Mouse (Mus musculus): ENCODE data around the gene Aqp5. TPM values are rescaled to one million over a fixed set of nuclear protein-coding genes. Genes with fewer than 3 reads are reported as not detected.
A peak's percentile ranks its signal among the peaks of the same experiment; 100 is the strongest.

The Aqp5 gene
- 0.14 TPM in 1 of 2 replicates, not detected in the other for polyA plus RNA-seq (2015; fragmentation: Nextera tagmentation; extraction: Ambion mirVana)

DNA sequence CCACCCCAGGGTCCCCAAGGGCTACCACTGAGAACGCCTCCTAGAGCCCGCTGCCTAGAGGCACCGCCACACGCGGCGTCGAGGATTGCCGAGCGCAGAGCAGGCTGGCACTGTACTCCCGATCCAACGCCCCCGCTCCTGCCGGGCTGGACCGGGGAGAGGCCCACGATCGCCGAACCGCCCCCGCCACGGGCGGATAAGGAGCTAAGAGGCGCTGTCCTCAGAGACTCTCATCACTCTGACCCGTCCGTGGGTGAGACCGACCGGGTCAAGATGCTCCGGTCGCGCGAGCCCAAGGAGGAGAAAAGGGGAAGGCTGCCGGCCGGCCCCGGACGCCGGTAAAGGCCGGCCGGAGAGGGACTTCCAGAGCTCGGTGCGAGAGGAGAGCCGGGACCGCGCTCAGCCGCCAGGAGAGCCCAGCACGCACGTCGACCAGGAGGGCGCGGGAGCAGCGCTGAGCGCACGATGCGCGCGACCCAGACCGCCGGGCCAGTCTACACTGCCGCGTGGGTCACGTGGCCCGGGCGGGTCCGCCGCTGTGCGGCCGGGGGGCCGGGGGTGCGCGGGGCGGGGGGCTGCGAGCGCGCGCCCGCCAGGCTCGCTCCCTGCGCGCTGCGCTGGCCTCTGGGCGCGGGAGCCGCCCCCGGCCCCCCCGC, at the start of gene Aqp5:
TSS of gene Aqp5 (plus strand) at position 354 of the 656 bp plus-strand sequence.
- 7% methylated on average over 48 of the region's 83 CpGs for WGBS (ENCODE audit: insufficient replicate concordance)

DNA sequence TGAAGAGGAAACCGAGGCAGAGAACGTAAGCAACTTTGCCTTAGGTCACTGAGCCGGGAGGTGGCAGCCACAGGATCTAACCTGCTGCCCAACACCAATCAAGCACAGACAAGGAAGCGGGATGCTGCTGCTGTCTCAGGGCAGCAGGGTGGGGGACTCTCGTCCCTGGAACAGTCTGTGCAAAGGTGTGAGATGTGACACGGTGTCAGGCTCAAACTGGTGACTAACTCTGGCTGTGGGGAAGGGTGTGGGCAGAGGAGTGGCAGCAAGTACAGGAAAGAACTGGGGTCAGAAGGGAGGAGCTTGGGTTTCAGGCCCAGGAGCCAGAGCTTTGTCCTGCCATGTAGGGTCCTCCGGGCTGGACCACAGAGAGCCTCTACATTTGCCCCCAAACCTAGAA, 46.5 kb upstream of the Aqp5 start:
- Histone ChIP-seq H3K4me3 (ENCODE audit: low read depth, low read length) (no peak overlapping the region), H3K27me3 (ENCODE audit: insufficient read depth, low read length) (peaks cover 11% of the 10 kb centered on the region; the same call in 1 of the 2 replicates), H3K9ac (replicated peaks) (no peak overlapping the region), H3K27ac (ENCODE audit: low read depth) (no peak overlapping the region), H3K36me3 (replicated peaks; ENCODE audit: insufficient read depth, low read length) (no peaks in the 10 kb centered on the region), H3K4me2 (ENCODE audit: low read depth, low read length) (no peak overlapping the region), H3K4me1 (ENCODE audit: insufficient read depth) (no peaks in the 10 kb centered on the region), H3K9me3 (ENCODE audit: low read length) (no peaks in the 10 kb centered on the region)
- DNase-seq (no peak), ATAC-seq (no peak)
- WGBS (ENCODE audit: insufficient replicate concordance) = 44% methylated on average over 7 of the region's 7 CpGs
- TF ChIP-seq CTCF (IDR thresholded peaks at IDR 0.05; ENCODE audit: low read depth) = no peak
- no peak for TF ChIP-seq EP300 (IDR thresholded peaks at IDR 0.05; ENCODE audit: low read depth)

More for the DNA sequence above, at the start of gene Aqp5:
- peak within 1 kb of the TSS; percentile 53 for H3K4me2 ChIP-seq (ENCODE audit: low read depth, low read length)
- peaks cover 4% of the 10 kb centered on the region; the same call in 1 of the 2 replicates for H3K4me1 ChIP-seq (ENCODE audit: insufficient read depth)
- no peak within 1 kb of the TSS for H3K27ac ChIP-seq (ENCODE audit: low read depth)
- no peaks in the 10 kb centered on the region for H3K9me3 ChIP-seq (ENCODE audit: low read length)
- ATAC-seq (no peak), DNase-seq (no peak)
- no peaks in the 10 kb centered on the region for H3K36me3 ChIP-seq (replicated peaks; ENCODE audit: insufficient read depth, low read length)
- no peak for TF ChIP-seq CTCF (IDR thresholded peaks at IDR 0.05; ENCODE audit: low read depth)
- no peak for TF ChIP-seq EP300 (IDR thresholded peaks at IDR 0.05; ENCODE audit: low read depth)
- H3K27me3 ChIP-seq (ENCODE audit: insufficient read depth, low read length) = peaks cover 90% of the 10 kb centered on the region
- peak within 1 kb of the TSS; percentile 17; the same call in 1 of the 2 replicates for H3K4me3 ChIP-seq (ENCODE audit: low read depth, low read length)
- H3K9ac ChIP-seq (replicated peaks) = no peak within 1 kb of the TSS

DNA sequence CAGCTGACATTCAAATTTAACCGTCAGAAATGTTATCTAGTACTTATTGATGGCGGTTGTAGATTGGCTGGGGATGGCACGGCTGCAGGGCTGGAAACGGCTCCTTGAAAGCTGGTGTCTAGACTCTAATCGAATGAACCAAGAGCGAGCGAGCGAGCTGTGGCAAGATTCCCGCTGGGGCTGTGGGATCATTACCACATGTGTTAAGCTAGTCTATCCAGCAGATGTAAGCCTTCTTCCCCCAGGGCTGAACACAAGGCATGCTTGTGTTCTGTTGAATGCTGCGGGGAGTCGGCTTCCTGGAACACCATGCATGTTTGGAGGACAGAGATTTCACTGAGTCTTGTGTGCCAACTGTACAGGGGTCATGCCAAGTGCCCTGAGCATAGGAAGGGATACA, 44.0 kb upstream of the Aqp5 start:
- H3K4me1 ChIP-seq (ENCODE audit: insufficient read depth) = no peaks in the 10 kb centered on the region
- WGBS (ENCODE audit: insufficient replicate concordance) = 82% methylated on average over 11 of the region's 11 CpGs
- TF ChIP-seq CTCF (IDR thresholded peaks at IDR 0.05; ENCODE audit: low read depth) (no peak), EP300 (IDR thresholded peaks at IDR 0.05; ENCODE audit: low read depth) (no peak)
- no peak overlapping the region for H3K4me3 ChIP-seq (ENCODE audit: low read depth, low read length)
- H3K27ac ChIP-seq (ENCODE audit: low read depth) = no peak overlapping the region
- no peak overlapping the region for H3K4me2 ChIP-seq (ENCODE audit: low read depth, low read length)
- H3K27me3 ChIP-seq (ENCODE audit: insufficient read depth, low read length) = peaks cover 8% of the 10 kb centered on the region; the same call in 1 of the 2 replicates
- H3K36me3 ChIP-seq (replicated peaks; ENCODE audit: insufficient read depth, low read length) = no peaks in the 10 kb centered on the region
- DNase-seq = no peak
- H3K9ac ChIP-seq (replicated peaks) = no peak overlapping the region
- ATAC-seq = no peak
- no peaks in the 10 kb centered on the region for H3K9me3 ChIP-seq (ENCODE audit: low read length)

DNA sequence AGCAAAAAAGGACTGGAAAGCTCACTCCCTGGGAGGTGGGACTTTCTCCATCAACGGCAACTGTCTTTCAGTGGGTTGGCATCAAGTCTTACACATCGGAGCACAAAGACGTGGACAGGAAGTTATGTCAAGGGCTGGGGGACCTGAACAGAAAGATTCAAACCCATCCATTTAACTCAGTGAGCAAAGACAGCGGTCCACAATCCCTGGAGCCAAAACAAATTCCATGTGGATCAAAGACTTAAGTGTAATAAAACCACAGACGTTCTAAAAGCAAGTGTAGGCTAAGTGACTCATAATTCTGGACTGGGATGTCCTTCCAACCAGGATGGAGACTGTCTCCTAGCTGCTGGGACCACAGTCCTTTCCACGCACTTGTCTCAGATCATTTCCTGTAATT, 42.9 kb upstream of the Aqp5 start:
- H3K4me2 ChIP-seq (ENCODE audit: low read depth, low read length) = no peak overlapping the region
- H3K4me1 ChIP-seq (ENCODE audit: insufficient read depth) = no peaks in the 10 kb centered on the region
- no peaks in the 10 kb centered on the region for H3K9me3 ChIP-seq (ENCODE audit: low read length)
- H3K36me3 ChIP-seq (replicated peaks; ENCODE audit: insufficient read depth, low read length) = no peaks in the 10 kb centered on the region
- no peak for ATAC-seq
- no peak overlapping the region for H3K27ac ChIP-seq (ENCODE audit: low read depth)
- H3K27me3 ChIP-seq (ENCODE audit: insufficient read depth, low read length) = peaks cover 8% of the 10 kb centered on the region; the same call in 1 of the 2 replicates
- DNase-seq = no peak
- WGBS (ENCODE audit: insufficient replicate concordance) = 63% methylated on average over 6 of the region's 6 CpGs
- TF ChIP-seq CTCF (IDR thresholded peaks at IDR 0.05; ENCODE audit: low read depth) (no peak), EP300 (IDR thresholded peaks at IDR 0.05; ENCODE audit: low read depth) (no peak)
- no peak overlapping the region for H3K4me3 ChIP-seq (ENCODE audit: low read depth, low read length)
- H3K9ac ChIP-seq (replicated peaks) = no peak overlapping the region

DNA sequence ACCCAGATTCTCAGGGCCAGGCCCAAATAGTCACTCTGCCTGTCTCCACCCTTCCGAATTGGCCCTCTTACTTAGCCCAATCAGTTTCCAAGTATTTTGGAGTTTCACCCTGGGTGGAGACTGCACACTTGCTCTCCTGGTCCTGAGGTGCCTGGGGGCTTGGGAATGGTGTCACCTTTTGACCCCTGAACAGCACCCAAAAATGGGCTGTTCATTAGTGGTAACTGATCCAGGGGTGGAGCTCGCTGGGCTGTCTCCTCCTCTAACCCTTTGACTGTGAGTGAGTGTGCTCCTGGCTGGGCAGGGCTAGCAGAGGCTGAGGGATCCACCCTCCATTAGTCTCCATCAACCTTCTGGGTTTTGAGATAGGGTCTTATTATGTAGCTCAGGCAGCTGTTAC, 40.7 kb upstream of the Aqp5 start:
- H3K27me3 ChIP-seq (ENCODE audit: insufficient read depth, low read length) = peaks cover 4% of the 10 kb centered on the region; the same call in 1 of the 2 replicates
- H3K9me3 ChIP-seq (ENCODE audit: low read length) = no peaks in the 10 kb centered on the region
- no peak overlapping the region for H3K4me2 ChIP-seq (ENCODE audit: low read depth, low read length)
- no peak for DNase-seq
- TF ChIP-seq EP300 (IDR thresholded peaks at IDR 0.05; ENCODE audit: low read depth) (no peak), CTCF (IDR thresholded peaks at IDR 0.05; ENCODE audit: low read depth) (no peak)
- no peaks in the 10 kb centered on the region for H3K36me3 ChIP-seq (replicated peaks; ENCODE audit: insufficient read depth, low read length)
- no peak overlapping the region for H3K9ac ChIP-seq (replicated peaks)
- 46% methylated on average over 2 of the region's 2 CpGs for WGBS (ENCODE audit: insufficient replicate concordance)
- no peak for ATAC-seq
- H3K4me3 ChIP-seq (ENCODE audit: low read depth, low read length) = no peak overlapping the region
- H3K4me1 ChIP-seq (ENCODE audit: insufficient read depth) = no peaks in the 10 kb centered on the region
- no peak overlapping the region for H3K27ac ChIP-seq (ENCODE audit: low read depth)

DNA sequence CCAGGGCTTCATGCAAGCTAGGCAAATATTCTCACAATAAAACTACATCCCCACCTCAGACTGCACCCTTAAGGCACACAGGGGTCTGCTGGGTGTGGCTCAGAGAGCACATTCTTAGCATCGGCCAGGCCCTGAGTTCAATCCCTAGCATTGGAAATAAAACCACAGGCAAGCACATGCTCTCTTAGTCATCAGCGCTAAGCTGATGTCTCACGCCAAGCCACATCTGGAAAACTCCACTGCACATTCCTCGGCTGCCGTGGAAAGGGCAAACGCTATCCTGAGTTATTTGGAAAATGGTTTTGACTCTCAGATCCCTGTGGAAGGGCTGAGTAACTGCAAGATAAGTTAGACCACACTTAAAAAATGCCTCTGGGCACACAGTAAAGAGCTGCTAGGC, 36.8 kb upstream of the Aqp5 start:
- no peak for TF ChIP-seq CTCF (IDR thresholded peaks at IDR 0.05; ENCODE audit: low read depth)
- no peak for TF ChIP-seq EP300 (IDR thresholded peaks at IDR 0.05; ENCODE audit: low read depth)
- ATAC-seq (no peak), DNase-seq (no peak)
- H3K4me2 ChIP-seq (ENCODE audit: low read depth, low read length) = no peak overlapping the region
- no peaks in the 10 kb centered on the region for H3K4me1 ChIP-seq (ENCODE audit: insufficient read depth)
- no peak overlapping the region for H3K27ac ChIP-seq (ENCODE audit: low read depth)
- no peak overlapping the region for H3K9ac ChIP-seq (replicated peaks)
- H3K36me3 ChIP-seq (replicated peaks; ENCODE audit: insufficient read depth, low read length) = no peaks in the 10 kb centered on the region
- WGBS (ENCODE audit: insufficient replicate concordance) = 65% methylated on average over 6 of the region's 6 CpGs
- no peaks in the 10 kb centered on the region for H3K9me3 ChIP-seq (ENCODE audit: low read length)
- H3K27me3 ChIP-seq (ENCODE audit: insufficient read depth, low read length) = no peaks in the 10 kb centered on the region
- no peak overlapping the region for H3K4me3 ChIP-seq (ENCODE audit: low read depth, low read length)
